Mouse (Mus musculus) stomach, embryonic 14.5 days (tissue): ENCODE results near the gene Sox30. TPM values are rescaled to one million over a fixed set of nuclear protein-coding genes. Genes with fewer than 3 reads are reported as not detected.

Source experiments
- ATAC-seq: fragments of 200-750 bp; cut with Nextera tagmentation; 2 replicates; pipeline ENCODE4 v1.8.0; 2017; ENCODE audit warnings: low read depth, moderate TSS enrichment; ENCODE audit not compliant: insufficient number of reproducible peaks, insufficient read depth, low FRiP score
- H3K27ac ChIP-seq: fragments of 300-500 bp; sonication (generic); 2 replicates; pipeline ENCODE4 v1.5.1; 2014; ENCODE audit warnings: mild to moderate bottlenecking, low read length, moderate library complexity, mixed read lengths
- H3K27me3 ChIP-seq: fragments of 300-500 bp; sonication (generic); 2 replicates; pipeline ENCODE4 v1.6.1; 2014; ENCODE audit warnings: low read length, control low read depth, mixed read lengths; ENCODE audit not compliant: control insufficient read depth, insufficient read depth
- H3K36me3 ChIP-seq: fragments of 300-500 bp; sonication (generic); 2 replicates; pipeline ENCODE4 v1.6.1; 2014; ENCODE audit warnings: mild to moderate bottlenecking, control low read depth, low read length, moderate library complexity, mixed read lengths; ENCODE audit not compliant: control insufficient read depth, insufficient read depth
- H3K4me1 ChIP-seq: fragments of 300-500 bp; sonication (generic); 2 replicates; pipeline ENCODE4 v1.6.1; 2014; ENCODE audit warnings: low read length, control low read depth, mixed read lengths; ENCODE audit not compliant: control insufficient read depth, insufficient read depth
- H3K4me2 ChIP-seq: fragments of 300-500 bp; sonication (generic); replicated peaks from 2 replicates; pipeline ENCODE4 v1.6.1; 2014; ENCODE audit warnings: low read depth, low read length, control low read depth
- H3K4me3 ChIP-seq: fragments of 300-500 bp; sonication (generic); 2 replicates; pipeline ENCODE4 v1.5.1; 2014; ENCODE audit warnings: low read depth, low read length, control low read depth
- H3K9ac ChIP-seq: fragments of 300-500 bp; sonication (generic); replicated peaks from 2 replicates; pipeline ENCODE4 v1.6.1; 2014; ENCODE audit warnings: low read depth, mild to moderate bottlenecking, control low read depth, low read length, moderate library complexity, mixed read lengths
- H3K9me3 ChIP-seq: fragments of 300-500 bp; sonication (generic); 2 replicates; pipeline ENCODE4 v1.6.1; 2016; ENCODE audit warnings: low read depth, low read length, control low read depth; ENCODE audit not compliant: control insufficient read depth
- WGBS: fragments of 180-500 bp; shearing (Covaris S2); extraction: QIAGEN DNeasy Blood & Tissue Kit; methylation state at CpG from one replicate; pipeline ENCODE4 v1.1.7; 2014; 5-methylcytosine and 5-hydroxymethylcytosine counted together
- polyA plus RNA-seq: library from polyadenylated mRNA; unstranded; fragments of >200 nt; fragmentation: Nextera tagmentation; extraction: Ambion mirVana; gene quantifications from 2 replicates; pipeline ENCODE4 v1.2.1, GENCODE M21; 2014

Gene Sox30
- polyA plus RNA-seq, 1 experiment from 2014 or later = 0.23 TPM

DNA sequence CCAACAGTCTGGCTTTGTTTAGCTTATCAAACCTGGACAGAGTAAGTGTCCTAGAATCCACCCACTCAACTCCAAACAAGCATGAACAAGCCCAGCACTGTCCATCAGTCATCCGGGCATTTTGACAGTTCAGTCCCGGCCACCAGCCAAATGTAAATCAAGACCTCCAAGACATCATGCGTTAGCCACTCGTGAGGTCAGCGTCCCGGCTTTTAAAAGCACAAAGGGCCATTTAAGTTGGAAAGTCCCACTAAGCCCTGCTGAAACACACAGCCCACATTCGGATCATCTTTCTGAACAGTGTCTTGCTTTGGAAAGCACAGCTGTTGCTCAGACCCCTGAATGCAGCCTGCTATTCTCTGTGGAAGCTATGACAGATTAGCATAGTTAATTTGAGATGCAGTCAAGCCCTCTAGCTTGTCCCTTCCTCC is 45.9 kb downstream of the Sox30 start:
- no peaks in the 10 kb centered on the region for H3K36me3 ChIP-seq
- H3K27me3 ChIP-seq = no peaks in the 10 kb centered on the region
- 10% methylated on average over 7 of the region's 7 CpGs for WGBS
- H3K4me3 ChIP-seq = no peak overlapping the region
- H3K27ac ChIP-seq = peak overlapping the region; percentile 52; the same call in 1 of the 2 replicates
- ATAC-seq = peak; percentile 60; the same call in 1 of the 2 replicates
- peaks cover 5% of the 10 kb centered on the region; the same call in 1 of the 2 replicates for H3K4me1 ChIP-seq
- H3K4me2 ChIP-seq = no peak overlapping the region
- no peaks in the 10 kb centered on the region for H3K9me3 ChIP-seq
- no peak overlapping the region for H3K9ac ChIP-seq

DNA sequence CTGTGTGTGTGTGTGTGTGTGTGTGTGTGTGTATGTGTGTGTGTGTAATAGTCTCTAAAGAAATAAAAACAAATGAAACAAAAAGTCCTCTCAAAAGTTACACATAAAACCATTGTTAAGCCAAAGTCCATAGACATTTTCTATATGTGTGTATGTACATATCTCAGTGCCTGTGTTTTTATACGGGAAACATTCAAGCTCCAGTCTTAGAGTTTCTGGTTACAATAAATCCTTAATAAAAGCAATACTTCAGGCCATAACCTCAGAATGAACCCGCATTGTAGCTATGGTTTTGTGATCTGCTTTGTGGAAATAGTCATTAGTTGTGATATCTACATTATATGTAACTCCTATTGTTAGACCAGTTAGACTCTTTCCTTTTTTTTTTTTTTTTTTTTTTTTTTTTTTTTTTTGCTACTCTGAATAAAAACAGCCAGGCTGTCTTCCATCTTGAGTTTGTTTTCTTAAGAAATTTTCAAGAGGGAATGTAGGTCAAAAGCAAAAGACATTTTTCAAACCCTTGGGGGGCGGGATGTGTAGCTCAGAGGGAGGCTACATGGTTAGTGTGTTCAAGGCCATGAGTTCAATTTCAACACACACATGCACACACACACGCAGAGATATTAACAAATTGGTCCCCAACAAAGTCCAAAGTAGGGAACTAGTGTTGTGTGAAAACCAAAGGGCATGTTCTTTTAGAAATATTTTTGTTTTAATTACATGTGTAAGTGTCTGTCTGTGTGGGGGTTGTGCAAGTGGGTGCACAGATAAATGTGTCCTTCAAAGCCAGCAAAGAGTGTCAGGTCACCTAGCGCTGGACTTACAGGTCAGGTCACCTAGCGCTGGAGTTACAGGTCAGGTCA is 48.1 kb downstream of the Sox30 start:
- H3K4me1 ChIP-seq = peaks cover 5% of the 10 kb centered on the region; the same call in 1 of the 2 replicates
- H3K27me3 ChIP-seq = no peaks in the 10 kb centered on the region
- 71% methylated on average over 6 of the region's 6 CpGs for WGBS
- H3K4me2 ChIP-seq = no peak overlapping the region
- no peak overlapping the region for H3K9ac ChIP-seq
- no peaks in the 10 kb centered on the region for H3K36me3 ChIP-seq
- ATAC-seq = no peak
- no peak overlapping the region for H3K27ac ChIP-seq
- no peaks in the 10 kb centered on the region for H3K9me3 ChIP-seq
- H3K4me3 ChIP-seq = no peak overlapping the region

DNA sequence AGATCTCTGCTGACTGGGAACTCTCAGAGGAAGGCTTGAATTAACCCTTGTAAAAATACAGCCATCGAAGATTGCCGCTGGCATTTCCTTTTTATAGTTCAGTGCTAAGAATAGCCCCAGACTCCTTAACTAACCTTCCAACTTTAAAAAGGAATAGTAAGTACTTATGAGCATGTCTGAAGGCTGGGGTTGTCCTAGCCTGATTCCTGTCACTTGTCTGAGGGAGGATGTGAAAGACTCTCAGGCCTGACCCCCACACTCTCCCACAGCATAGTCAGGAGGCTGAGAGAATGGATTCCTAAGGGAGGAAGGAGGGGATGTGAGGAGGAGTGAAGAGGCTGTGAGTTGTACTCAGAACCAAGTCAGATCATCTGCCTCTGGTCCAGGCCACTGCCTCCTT is 49.4 kb downstream of the Sox30 start:
- no peak overlapping the region for H3K4me3 ChIP-seq
- H3K4me2 ChIP-seq = no peak overlapping the region
- ATAC-seq = no peak
- H3K36me3 ChIP-seq = no peaks in the 10 kb centered on the region
- H3K27me3 ChIP-seq = no peaks in the 10 kb centered on the region
- H3K4me1 ChIP-seq = peaks cover 5% of the 10 kb centered on the region; the same call in 1 of the 2 replicates
- H3K27ac ChIP-seq = no peak overlapping the region
- H3K9ac ChIP-seq = no peak overlapping the region
- H3K9me3 ChIP-seq = no peaks in the 10 kb centered on the region
- 51% methylated on average over 2 of the region's 2 CpGs for WGBS

- no peak overlapping the region for H3K4me3 ChIP-seq
- peaks cover 5% of the 10 kb centered on the region; the same call in 1 of the 2 replicates for H3K4me1 ChIP-seq
- H3K27ac ChIP-seq = no peak overlapping the region
- H3K27me3 ChIP-seq = no peaks in the 10 kb centered on the region
- no peak overlapping the region for H3K9ac ChIP-seq
- H3K9me3 ChIP-seq = no peaks in the 10 kb centered on the region
- no peaks in the 10 kb centered on the region for H3K36me3 ChIP-seq
- H3K4me2 ChIP-seq = no peak overlapping the region
- ATAC-seq = no peak
- 79% methylated on average over 2 of the region's 2 CpGs for WGBS
Measured at GRCm38 (mm10) chr11:46030026-46030425, 49.9 kb downstream of the Sox30 start.

GRCm38 (mm10) chr11:46031470-46031869 is 51.4 kb downstream of the Sox30 start:
- H3K4me1 ChIP-seq = no peaks in the 10 kb centered on the region
- no peaks in the 10 kb centered on the region for H3K36me3 ChIP-seq
- WGBS = 53% methylated on average over 3 of the region's 3 CpGs
- H3K9me3 ChIP-seq = no peaks in the 10 kb centered on the region
- no peak overlapping the region for H3K4me3 ChIP-seq
- H3K4me2 ChIP-seq = no peak overlapping the region
- H3K9ac ChIP-seq = no peak overlapping the region
- no peaks in the 10 kb centered on the region for H3K27me3 ChIP-seq
- H3K27ac ChIP-seq = no peak overlapping the region
- no peak for ATAC-seq

- no peaks in the 10 kb centered on the region for H3K9me3 ChIP-seq
- no peak overlapping the region for H3K27ac ChIP-seq
- ATAC-seq = no peak
- WGBS = 85% methylated on average over 7 of the region's 7 CpGs
- no peaks in the 10 kb centered on the region for H3K27me3 ChIP-seq
- H3K4me1 ChIP-seq = no peaks in the 10 kb centered on the region
- no peaks in the 10 kb centered on the region for H3K36me3 ChIP-seq
- no peak overlapping the region for H3K4me2 ChIP-seq
- H3K9ac ChIP-seq = no peak overlapping the region
- no peak overlapping the region for H3K4me3 ChIP-seq
Measured at GRCm38 (mm10) chr11:46032956-46033355, 52.8 kb downstream of the Sox30 start.

GRCm38 (mm10) chr11:46036374-46036773 is 56.3 kb downstream of the Sox30 start:
- Histone ChIP-seq H3K9ac (no peak overlapping the region), H3K4me3 (no peak overlapping the region), H3K36me3 (no peaks in the 10 kb centered on the region), H3K4me2 (no peak overlapping the region), H3K27me3 (no peaks in the 10 kb centered on the region), H3K4me1 (no peaks in the 10 kb centered on the region), H3K9me3 (no peaks in the 10 kb centered on the region), H3K27ac (no peak overlapping the region)
- WGBS = 90% methylated on average over 10 of the region's 10 CpGs
- ATAC-seq = no peak

DNA sequence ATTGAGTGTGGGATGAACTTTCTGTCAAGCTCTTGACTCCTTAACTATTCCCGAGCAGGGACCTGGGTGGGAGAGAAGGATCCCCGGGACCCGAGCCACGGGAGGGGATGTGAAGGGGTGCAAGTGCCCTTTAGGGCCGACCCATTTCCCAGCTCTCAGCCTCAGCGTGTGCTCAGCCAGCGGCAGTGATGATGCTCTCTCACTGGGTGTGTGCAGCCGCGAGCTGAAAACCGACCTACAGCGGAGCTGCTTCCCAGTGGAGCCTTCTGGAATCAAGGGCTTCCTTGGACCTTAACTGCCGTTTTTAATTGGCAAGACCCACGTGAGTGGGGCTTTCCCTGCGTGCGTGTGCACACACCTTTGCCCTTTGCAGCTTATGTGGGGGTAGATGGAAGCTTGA is 58.8 kb downstream of the Sox30 start:
- no peaks in the 10 kb centered on the region for H3K9me3 ChIP-seq
- no peak for ATAC-seq
- H3K9ac ChIP-seq = no peak overlapping the region
- no peaks in the 10 kb centered on the region for H3K4me1 ChIP-seq
- H3K36me3 ChIP-seq = no peaks in the 10 kb centered on the region
- no peak overlapping the region for H3K4me3 ChIP-seq
- 65% methylated on average over 15 of the region's 15 CpGs for WGBS
- H3K27ac ChIP-seq = no peak overlapping the region
- no peak overlapping the region for H3K4me2 ChIP-seq
- no peaks in the 10 kb centered on the region for H3K27me3 ChIP-seq
